Mouse (Mus musculus) spleen, postnatal 10 days (tissue): ENCODE data around the gene C5ar2.

Source experiments
- DNase-seq, 2 experiments: peaks; one replicate each; pipeline ENCODE4 v3.0.0; 2021 to 2022; ENCODE audit warnings: low spot score in 2 of 2

Gene C5ar2

GRCm38 (mm10) chr7:16198540-16198939, 45.4 kb downstream of the C5ar2 start:
- DNase-seq = no peak

GRCm38 (mm10) chr7:16197166-16197565, 46.8 kb downstream of the C5ar2 start:
- DNase-seq = peak in 1 of 2 experiments; percentile 54

- DNase-seq = no peak
These were observed 47.3 kb downstream of the C5ar2 start for GRCm38 (mm10) chr7:16196616-16197015.

DNA sequence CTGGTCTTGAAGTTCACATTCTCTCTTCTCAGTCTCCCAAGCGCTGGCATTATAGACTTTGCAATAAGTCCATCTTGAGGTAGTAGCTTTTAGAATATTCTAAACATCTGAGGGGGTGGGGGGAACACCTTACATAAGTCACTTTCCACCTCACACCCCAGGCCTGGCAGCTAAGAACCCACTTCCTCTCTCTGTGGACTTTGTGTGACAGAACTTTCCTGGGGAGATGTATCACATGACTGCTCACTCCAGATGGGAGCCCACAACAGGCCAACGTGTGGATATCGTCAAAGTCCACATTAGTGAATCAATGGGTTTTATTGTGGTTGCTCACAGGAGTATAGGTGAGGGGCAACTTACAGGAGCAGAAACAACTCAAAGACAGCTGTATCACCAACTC, 50.3 kb downstream of the C5ar2 start:
- DNase-seq = no peak

DNA sequence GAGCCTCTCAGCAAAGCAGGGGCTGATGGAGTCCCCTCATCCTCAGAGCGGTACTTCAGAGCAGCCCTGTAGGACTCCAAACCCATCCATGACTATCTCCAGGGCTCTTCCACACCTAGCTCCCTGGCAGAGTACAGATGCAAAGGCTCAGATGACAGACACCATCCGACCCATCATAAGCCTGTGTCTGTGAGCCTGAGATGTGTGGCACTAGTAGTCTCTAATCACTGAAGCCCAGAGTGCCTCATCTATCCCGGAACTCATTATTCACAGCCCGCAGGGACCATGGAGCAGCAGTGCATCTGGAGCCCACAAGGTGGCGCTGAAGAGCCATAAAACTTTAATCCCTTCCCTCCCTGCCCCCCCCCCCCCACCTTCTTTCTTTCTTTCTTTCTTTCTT, 51.6 kb downstream of the C5ar2 start:
- peak; percentile 70 to 86 for DNase-seq

- no peak for DNase-seq
These were observed 56.5 kb downstream of the C5ar2 start for GRCm38 (mm10) chr7:16187494-16187893.
